Mouse (Mus musculus) kidney, embryonic 14.5 days (tissue): Measurements from ENCODE around the gene Sfpq. TPM values are rescaled to one million over a fixed set of nuclear protein-coding genes. Genes with fewer than 3 reads are reported as not detected.

Experiments
- ATAC-seq: fragments of 200-750 bp; cut with Nextera tagmentation; 2 replicates; pipeline ENCODE4 v1.8.0; 2017; ENCODE audit warnings: moderate number of reproducible peaks, mild to moderate bottlenecking, moderate TSS enrichment, moderate library complexity; ENCODE audit not compliant: low FRiP score, low TSS enrichment
- H3K27ac ChIP-seq: fragments of 300-500 bp; sonication (generic); 2 replicates; pipeline ENCODE4 v1.5.1; 2014; ENCODE audit warnings: low read depth, mild to moderate bottlenecking, low read length, moderate library complexity, mixed read lengths
- H3K27me3 ChIP-seq: fragments of 300-500 bp; sonication (generic); 2 replicates; pipeline ENCODE4 v1.6.1; 2014; ENCODE audit warnings: mild to moderate bottlenecking, low read length; ENCODE audit not compliant: control insufficient read depth, insufficient read depth
- H3K36me3 ChIP-seq: fragments of 300-500 bp; sonication (generic); 2 replicates; pipeline ENCODE4 v1.6.1; 2014; ENCODE audit warnings: low read length, mixed read lengths; ENCODE audit not compliant: control insufficient read depth, insufficient read depth
- H3K4me1 ChIP-seq: fragments of 300-500 bp; sonication (generic); 2 replicates; pipeline ENCODE4 v1.6.1; 2014; ENCODE audit warnings: low read length, mixed read lengths; ENCODE audit not compliant: control insufficient read depth, insufficient read depth
- H3K4me2 ChIP-seq: fragments of 300-500 bp; sonication (generic); replicated peaks from 2 replicates; pipeline ENCODE4 v1.6.1; 2014; ENCODE audit warnings: low read depth, mild to moderate bottlenecking, low read length
- H3K4me3 ChIP-seq: fragments of 300-500 bp; sonication (generic); 2 replicates; pipeline ENCODE4 v1.5.1; 2014; ENCODE audit warnings: mild to moderate bottlenecking, low read length
- H3K9ac ChIP-seq: fragments of 300-500 bp; sonication (generic); 2 replicates; pipeline ENCODE4 v1.6.1; 2014; ENCODE audit warnings: low read depth, mild to moderate bottlenecking, low read length, moderate library complexity
- H3K9me3 ChIP-seq: fragments of 300-500 bp; sonication (generic); 2 replicates; pipeline ENCODE4 v1.6.1; 2016; ENCODE audit warnings: low read length; ENCODE audit not compliant: control insufficient read depth
- WGBS: fragments of 180-500 bp; shearing (Covaris S2); extraction: QIAGEN DNeasy Blood & Tissue Kit; methylation state at CpG from one replicate; pipeline ENCODE4 v1.1.7; 2014; 5-methylcytosine and 5-hydroxymethylcytosine counted together
- polyA plus RNA-seq: library from polyadenylated mRNA; unstranded; fragments of >200 nt; fragmentation: Nextera tagmentation; extraction: Ambion mirVana; gene quantifications from 2 replicates; pipeline ENCODE4 v1.2.1, GENCODE M21; 2014

The Sfpq gene
- polyA plus RNA-seq, 1 experiment from 2014 or later: 152 TPM

GRCm38 (mm10) chr4:127080806-127081205 is 59.7 kb downstream of the Sfpq start:
- H3K4me1 ChIP-seq: peaks cover 8% of the 10 kb centered on the region; the same call in 1 of the 2 replicates
- 35% methylated on average over 1 of the region's 1 CpGs for WGBS
- H3K36me3 ChIP-seq: no peaks in the 10 kb centered on the region
- no peaks in the 10 kb centered on the region for H3K27me3 ChIP-seq
- H3K4me3 ChIP-seq: no peak overlapping the region
- no peaks in the 10 kb centered on the region for H3K9me3 ChIP-seq
- no peak overlapping the region for H3K9ac ChIP-seq
- ATAC-seq: no peak
- no peak overlapping the region for H3K27ac ChIP-seq
- no peak overlapping the region for H3K4me2 ChIP-seq

- 92% methylated on average over 2 of the region's 2 CpGs for WGBS
- Histone ChIP-seq H3K4me1 (peaks cover 3% of the 10 kb centered on the region; the same call in 1 of the 2 replicates), H3K4me3 (no peak overlapping the region), H3K9me3 (no peaks in the 10 kb centered on the region), H3K9ac (no peak overlapping the region), H3K27me3 (no peaks in the 10 kb centered on the region), H3K27ac (no peak overlapping the region), H3K36me3 (no peaks in the 10 kb centered on the region), H3K4me2 (no peak overlapping the region)
- no peak for ATAC-seq
Measured at GRCm38 (mm10) chr4:127083131-127083530, 62.0 kb downstream of the Sfpq start.

- Histone ChIP-seq H3K4me2 (no peak overlapping the region), H3K4me3 (no peak overlapping the region), H3K9me3 (no peaks in the 10 kb centered on the region), H3K9ac (no peak overlapping the region), H3K36me3 (peaks cover 5% of the 10 kb centered on the region), H3K27ac (no peak overlapping the region), H3K27me3 (no peaks in the 10 kb centered on the region), H3K4me1 (no peaks in the 10 kb centered on the region)
- no peak for ATAC-seq
- 97% methylated on average over 1 of the region's 1 CpGs for WGBS
Measured at GRCm38 (mm10) chr4:127085761-127086160, 64.6 kb downstream of the Sfpq start.

Other genes starting within 250 kb of the Sfpq start
- 27.6 and 28.9 TPM in 2 replicates for gene Zmym4, start 53.2 kb upstream of the Sfpq start, polyA plus RNA-seq
- gene Zmym1, start 39.8 kb downstream of the Sfpq start, polyA plus RNA-seq: 15.6 and 26.5 TPM in 2 replicates
- gene Zmym6, start 56.1 kb downstream of the Sfpq start, polyA plus RNA-seq: 14.4 and 20.4 TPM in 2 replicates
- 22.1 and 25.4 TPM in 2 replicates for gene Tmem35b, start 102.4 kb downstream of the Sfpq start, polyA plus RNA-seq
- gene Dlgap3, start 147.9 kb downstream of the Sfpq start, polyA plus RNA-seq: 0.69 and 0.79 TPM in 2 replicates
- gene Smim12, start 222.5 kb downstream of the Sfpq start, polyA plus RNA-seq: 55.2 and 66.2 TPM in 2 replicates